Mouse (Mus musculus) G1E (cell line): ENCODE data around the gene Psma5.

Experiments used
- CTCF ChIP-seq: IDR thresholded peaks from 2 replicates; pipeline ENCODE4 v1.5.1; 2012; ENCODE audit warnings: low read depth, low read length, inconsistent platforms, mixed read lengths
- GATA1 ChIP-seq: IDR thresholded peaks from 2 replicates; pipeline ENCODE4 v1.6.1; 2012; ENCODE audit warnings: borderline replicate concordance, low read length, inconsistent platforms, mixed read lengths

DNA sequence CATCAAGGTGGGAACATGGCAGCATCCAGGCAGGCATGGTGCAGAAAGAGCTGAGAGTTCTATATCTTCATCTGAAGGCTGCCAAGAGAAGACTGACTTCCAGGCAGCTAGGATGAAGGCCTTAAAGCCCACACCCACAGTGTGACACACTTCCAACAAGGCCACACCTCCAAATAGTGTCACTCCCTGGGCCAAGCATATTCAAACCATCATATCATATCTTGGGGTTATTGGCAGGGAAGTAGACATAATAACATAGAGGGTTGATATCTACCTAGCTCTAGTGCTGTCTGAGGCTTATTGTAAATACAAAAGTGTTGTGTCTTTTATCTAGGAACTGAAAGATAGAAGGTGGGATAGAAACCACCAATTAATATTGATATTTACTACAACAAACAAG is 55.7 kb downstream of the Psma5 start:
- TF ChIP-seq CTCF (no peak), GATA1 (no peak)
